15 mouse cellular contexts compared by ENCODE assay signal in genomic region chr10:83897558-83897957, GRCm38 (mm10).
DNase-seq lines count a peak whose midpoint lies in the region; ATAC-seq and TF ChIP-seq lines count a peak whose summit lies in the region.
"Had no signal": no experiment of that assay in that cellular context is flagged by ENCODE, and none has a peak within 500 bp of the region (broad histone marks: within the 10 kb centered on the region; RNA-seq: fewer than 3 reads in every experiment).

No protein-coding gene starts in this region.

- no peak overlapping the region for H3K4me2 ChIP-seq in heart, embryonic 15.5 days
- no peak overlapping the region for H3K4me2 ChIP-seq in lung, embryonic 16.5 days (ENCODE audit: low read depth, low read length)
- no peak overlapping the region for H3K4me2 ChIP-seq in limb, embryonic 14.5 days (replicated peaks; ENCODE audit: low read depth, low read length, severe bottlenecking)
- H3K4me2 ChIP-seq: forebrain, embryonic 12.5 days; hindbrain, embryonic 14.5 days had no signal

- 68% methylated on average over 6 of the region's 6 CpGs for WGBS in heart, embryonic 15.5 days
- WGBS in lung, embryonic 16.5 days = 33% methylated on average over 6 of the region's 6 CpGs
- 24% methylated on average over 6 of the region's 6 CpGs for WGBS in limb, embryonic 14.5 days

- no peak for TF ChIP-seq POLR2A in limb, embryonic 14.5 days (IDR thresholded peaks at IDR 0.05; ENCODE audit: borderline replicate concordance, extremely low read depth, insufficient read depth, insufficient read length)

- no peaks in the 10 kb centered on the region for H3K9me3 ChIP-seq in heart, embryonic 15.5 days (replicated peaks)
- H3K9me3 ChIP-seq in lung, embryonic 16.5 days (ENCODE audit: control insufficient read depth, low read length) = no peaks in the 10 kb centered on the region
- H3K9me3 ChIP-seq in limb, embryonic 14.5 days (ENCODE audit: control insufficient read depth, low read length) = no peaks in the 10 kb centered on the region
- H3K9me3 ChIP-seq: forebrain, embryonic 12.5 days; hindbrain, embryonic 10.5 days had no signal

- no peaks in the 10 kb centered on the region for H3K27me3 ChIP-seq in heart, embryonic 15.5 days
- H3K27me3 ChIP-seq in lung, embryonic 16.5 days (ENCODE audit: control insufficient read depth, insufficient read depth, low read depth, low read length) = no peaks in the 10 kb centered on the region
- no peaks in the 10 kb centered on the region for H3K27me3 ChIP-seq in limb, embryonic 14.5 days (ENCODE audit: control insufficient read depth, insufficient read depth, low read length)
- H3K27me3 ChIP-seq: forebrain, embryonic 12.5 days had no signal

- ATAC-seq in heart, embryonic 15.5 days (replicated peaks; ENCODE audit: insufficient number of reproducible peaks, insufficient read depth, low FRiP score, low read depth) = no peak
- peak; percentile 73; the same call in 1 of the 2 replicates for ATAC-seq in lung, embryonic 16.5 days (ENCODE audit: low read depth)
- ATAC-seq in limb, embryonic 14.5 days (ENCODE audit: low FRiP score, low read depth) = no peak
- ATAC-seq: forebrain, embryonic 16.5 days had no signal

- H3K9ac ChIP-seq in heart, embryonic 15.5 days = no peak overlapping the region
- no peak overlapping the region for H3K9ac ChIP-seq in lung, embryonic 16.5 days (ENCODE audit: low read length)
- H3K9ac ChIP-seq in limb, embryonic 14.5 days (ENCODE audit: low read depth, low read length, severe bottlenecking) = no peak overlapping the region
- H3K9ac ChIP-seq: forebrain, embryonic 12.5 days; hindbrain, embryonic 14.5 days had no signal

- no peak overlapping the region for H3K4me3 ChIP-seq in heart, embryonic 15.5 days
- H3K4me3 ChIP-seq in lung, embryonic 16.5 days (ENCODE audit: low read length) = no peak overlapping the region
- H3K4me3 ChIP-seq in limb, embryonic 14.5 days (replicated peaks; ENCODE audit: low read length) = no peak overlapping the region
- H3K4me3 ChIP-seq: forebrain, embryonic 12.5 days; hindbrain, embryonic 10.5 days had no signal

- H3K27ac ChIP-seq in heart, embryonic 15.5 days = peak overlapping the region; percentile 88
- peak overlapping the region; percentile 60 for H3K27ac ChIP-seq in lung, embryonic 16.5 days (ENCODE audit: low read length)
- no peak overlapping the region for H3K27ac ChIP-seq in limb, embryonic 14.5 days (replicated peaks; ENCODE audit: low read depth, low read length)
- H3K27ac ChIP-seq: forebrain, embryonic 12.5 days; hindbrain, embryonic 10.5 days; hindbrain, embryonic 14.5 days had no signal

- no peak for DNase-seq in heart, postnatal 14 days
- DNase-seq in lung, postnatal 36 days = no peak
- peak; percentile 66 for DNase-seq in limb, embryonic 14.5 days (ENCODE audit: low spot score)
- no peak for DNase-seq in layer of hippocampus, adult 8-10 months (ENCODE audit: low spot score in 2 of 2)
- DNase-seq: adrenal gland, adult 2 months; adrenal gland, postnatal 25 days; cerebellum, adult 18-20 months; cerebellum, postnatal 10 days; gastrocnemius, postnatal 10 days had no signal

- H3K36me3 ChIP-seq in heart, embryonic 15.5 days = no peaks in the 10 kb centered on the region
- H3K36me3 ChIP-seq in lung, embryonic 16.5 days (ENCODE audit: control insufficient read depth, insufficient read depth, low read length) = no peaks in the 10 kb centered on the region
- no peaks in the 10 kb centered on the region for H3K36me3 ChIP-seq in limb, embryonic 14.5 days (ENCODE audit: control insufficient read depth, insufficient read depth, low read length)
- H3K36me3 ChIP-seq: forebrain, embryonic 12.5 days; hindbrain, embryonic 10.5 days had no signal

- intact Hi-C loops in heart, postnatal 14 days (cut with DNase I) = no loop called here

- peaks cover 37% of the 10 kb centered on the region for H3K4me1 ChIP-seq in heart, embryonic 15.5 days (replicated peaks)
- peaks cover 6% of the 10 kb centered on the region; the same call in 1 of the 2 replicates for H3K4me1 ChIP-seq in lung, embryonic 16.5 days (replicated peaks; ENCODE audit: control insufficient read depth, insufficient read depth, low read length)
- H3K4me1 ChIP-seq in limb, embryonic 14.5 days (ENCODE audit: control insufficient read depth, insufficient read depth, low read length) = peaks cover 24% of the 10 kb centered on the region
- H3K4me1 ChIP-seq: forebrain, embryonic 12.5 days had no signal
